Mouse (Mus musculus) neural tube, embryonic 15.5 days (tissue): ENCODE data around the gene Lrp1. TPM values are rescaled to one million over a fixed set of nuclear protein-coding genes. Genes with fewer than 3 reads are reported as not detected.

Source experiments
- ATAC-seq: fragments of 200-750 bp; cut with Nextera tagmentation; 2 replicates; pipeline ENCODE4 v1.8.0; 2017; ENCODE audit warnings: mild to moderate bottlenecking, moderate TSS enrichment, moderate library complexity; ENCODE audit not compliant: low FRiP score
- H3K27ac ChIP-seq: fragments of 300-500 bp; sonication (generic); replicated peaks from 2 replicates; pipeline ENCODE4 v1.5.1; 2015; ENCODE audit warnings: mild to moderate bottlenecking, inconsistent platforms
- H3K27me3 ChIP-seq: fragments of 300-500 bp; sonication (generic); replicated peaks from 2 replicates; pipeline ENCODE4 v1.6.1; 2015; ENCODE audit warnings: inconsistent platforms
- H3K36me3 ChIP-seq: fragments of 300-500 bp; sonication (generic); 2 replicates; pipeline ENCODE4 v1.6.1; 2015; ENCODE audit warnings: inconsistent platforms
- H3K4me1 ChIP-seq: fragments of 300-500 bp; sonication (generic); 2 replicates; pipeline ENCODE4 v1.6.1; 2015; ENCODE audit warnings: inconsistent platforms
- H3K4me2 ChIP-seq: fragments of 300-500 bp; sonication (generic); 2 replicates; pipeline ENCODE4 v1.6.1; 2015; ENCODE audit warnings: inconsistent platforms, mild to moderate bottlenecking, moderate library complexity
- H3K4me3 ChIP-seq: fragments of 300-500 bp; sonication (generic); replicated peaks from 2 replicates; pipeline ENCODE4 v1.5.1; 2015; ENCODE audit warnings: mild to moderate bottlenecking, inconsistent platforms
- H3K9ac ChIP-seq: fragments of 300-500 bp; sonication (generic); replicated peaks from 2 replicates; pipeline ENCODE4 v1.6.1; 2015; ENCODE audit warnings: mild to moderate bottlenecking, inconsistent platforms
- H3K9me3 ChIP-seq: fragments of 300-500 bp; sonication (generic); replicated peaks from 2 replicates; pipeline ENCODE4 v1.6.1; 2016; ENCODE audit warnings: inconsistent platforms
- WGBS: fragments of 180-500 bp; shearing (Covaris S2); methylation state at CpG from one replicate; pipeline ENCODE4 v1.1.7; 2015; ENCODE audit warnings: mixed read lengths; 5-methylcytosine and 5-hydroxymethylcytosine counted together
- polyA plus RNA-seq: library from polyadenylated mRNA; unstranded; fragments of >200 nt; fragmentation: Nextera tagmentation; extraction: Ambion mirVana; gene quantifications from 2 replicates; pipeline ENCODE4 v1.2.1, GENCODE M21; 2015

The Lrp1 gene
- polyA plus RNA-seq, 1 experiment from 2014 or later: 108 TPM

GRCm38 (mm10) chr10:127597311-127597901 lies 23.5 kb downstream of the Lrp1 start:
- H3K9me3 ChIP-seq: no peaks in the 10 kb centered on the region
- H3K27ac ChIP-seq: peak overlapping the region; percentile 54; the same call in 1 of the 2 replicates
- WGBS: 76% methylated on average over 5 of the region's 5 CpGs
- peaks cover 77% of the 10 kb centered on the region for H3K36me3 ChIP-seq
- H3K9ac ChIP-seq: no peak overlapping the region
- H3K4me3 ChIP-seq: no peak overlapping the region
- no peak for ATAC-seq
- H3K27me3 ChIP-seq: no peaks in the 10 kb centered on the region
- no peak overlapping the region for H3K4me2 ChIP-seq
- H3K4me1 ChIP-seq: peaks cover 38% of the 10 kb centered on the region

DNA sequence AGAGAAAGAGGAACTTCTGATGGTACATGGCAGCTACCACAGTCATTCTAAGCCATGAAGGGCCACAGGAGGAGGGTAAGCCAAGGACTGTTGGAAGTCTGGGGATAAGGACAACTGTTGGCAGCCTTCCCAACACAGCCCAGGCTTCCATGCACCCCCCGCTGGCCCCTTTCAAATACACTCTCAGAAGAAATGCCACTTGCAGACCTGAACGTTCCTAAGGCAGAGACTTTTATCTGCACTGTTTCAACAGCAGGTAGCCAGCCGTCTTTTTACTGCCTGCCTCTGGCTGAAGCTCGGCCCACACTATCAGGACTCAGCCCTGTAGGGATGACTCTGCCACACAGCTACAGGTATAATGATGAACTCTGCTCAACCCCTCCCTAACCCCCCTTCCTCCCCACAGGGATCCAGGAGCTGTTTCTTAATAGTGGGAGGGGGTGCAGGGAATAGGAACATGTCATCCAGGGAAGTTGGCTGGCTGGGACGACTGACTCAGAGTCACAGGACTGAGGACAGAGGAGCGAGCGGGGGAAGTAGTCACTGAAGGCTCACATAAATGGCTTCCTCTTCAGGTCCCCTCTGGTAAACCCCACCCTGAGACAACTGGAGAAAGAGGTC lies 24.5 kb downstream of the Lrp1 start:
- Histone ChIP-seq H3K4me2 (no peak overlapping the region), H3K27me3 (no peaks in the 10 kb centered on the region), H3K27ac (peak overlapping the region; percentile 54; the same call in 1 of the 2 replicates), H3K36me3 (peaks cover 77% of the 10 kb centered on the region), H3K9me3 (no peaks in the 10 kb centered on the region), H3K4me1 (peaks cover 46% of the 10 kb centered on the region), H3K9ac (no peak overlapping the region), H3K4me3 (no peak overlapping the region)
- no peak for ATAC-seq
- 41% methylated on average over 7 of the region's 7 CpGs for WGBS

DNA sequence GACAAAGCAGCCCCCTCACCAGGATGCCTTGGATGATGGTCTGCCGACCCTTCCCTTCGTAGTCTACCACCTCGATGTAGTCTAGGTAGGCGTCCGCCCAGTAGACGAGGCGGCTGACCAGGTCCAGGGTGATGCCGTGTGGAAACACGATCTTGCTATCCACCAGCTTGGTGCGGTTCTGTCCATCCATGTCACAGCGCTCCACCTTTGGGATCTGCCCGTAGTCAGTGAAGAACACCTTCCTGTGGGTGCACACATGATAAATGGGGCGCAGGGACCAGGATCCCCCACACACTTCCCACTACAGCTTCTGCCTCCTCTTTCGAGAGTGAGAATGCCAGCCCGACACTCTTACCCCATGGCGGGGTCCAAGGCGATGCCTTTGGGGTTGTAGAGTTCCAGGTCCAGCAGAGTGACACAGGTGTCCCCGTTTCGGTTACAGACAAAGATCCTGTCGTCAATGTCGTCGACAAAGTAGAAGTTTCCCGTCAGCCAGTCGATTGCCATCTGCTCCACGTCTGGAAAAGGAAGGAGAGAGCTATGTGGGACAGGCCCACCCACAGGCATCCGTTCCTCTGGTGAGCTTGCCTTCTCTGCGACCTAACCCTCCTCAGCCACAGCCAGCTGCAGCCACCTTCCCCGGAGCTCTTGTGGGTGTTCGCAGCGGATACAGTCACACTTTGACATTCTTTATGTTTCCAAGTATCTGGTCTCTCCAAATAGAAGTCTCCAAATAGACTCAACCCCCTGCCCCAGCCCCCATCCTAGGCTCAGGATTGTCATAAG lies 25.8 kb downstream of the Lrp1 start:
- WGBS: 89% methylated on average over 30 of the region's 30 CpGs
- H3K4me2 ChIP-seq: no peak overlapping the region
- ATAC-seq: no peak
- no peaks in the 10 kb centered on the region for H3K27me3 ChIP-seq
- no peak overlapping the region for H3K27ac ChIP-seq
- H3K4me1 ChIP-seq: peaks cover 36% of the 10 kb centered on the region
- no peaks in the 10 kb centered on the region for H3K9me3 ChIP-seq
- H3K4me3 ChIP-seq: no peak overlapping the region
- H3K36me3 ChIP-seq: peaks cover 77% of the 10 kb centered on the region
- no peak overlapping the region for H3K9ac ChIP-seq

DNA sequence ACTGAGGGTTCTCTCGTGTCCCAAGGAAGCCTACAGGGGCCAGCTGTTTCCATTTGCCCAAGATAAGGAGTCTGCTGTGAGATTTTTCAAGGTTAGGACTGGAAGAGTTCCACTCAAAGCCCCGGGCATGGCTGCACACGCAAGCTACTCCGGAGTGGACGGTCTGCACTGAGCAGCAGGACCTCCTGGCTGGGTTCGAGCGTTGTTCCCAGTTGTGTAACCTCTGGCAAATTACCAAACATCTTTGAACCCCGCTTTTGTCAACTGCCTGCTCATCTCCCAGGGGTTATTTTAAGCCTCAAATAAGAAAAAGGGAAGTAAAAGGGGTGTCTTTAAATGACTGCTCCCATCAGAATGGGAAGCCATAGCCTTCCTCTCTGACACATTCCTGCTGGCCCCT lies 26.5 kb downstream of the Lrp1 start:
- Histone ChIP-seq H3K36me3 (peaks cover 78% of the 10 kb centered on the region), H3K27me3 (no peaks in the 10 kb centered on the region), H3K27ac (no peak overlapping the region), H3K9ac (no peak overlapping the region), H3K4me1 (peaks cover 32% of the 10 kb centered on the region), H3K9me3 (no peaks in the 10 kb centered on the region), H3K4me3 (no peak overlapping the region), H3K4me2 (no peak overlapping the region)
- WGBS: 88% methylated on average over 8 of the region's 8 CpGs
- ATAC-seq: no peak

DNA sequence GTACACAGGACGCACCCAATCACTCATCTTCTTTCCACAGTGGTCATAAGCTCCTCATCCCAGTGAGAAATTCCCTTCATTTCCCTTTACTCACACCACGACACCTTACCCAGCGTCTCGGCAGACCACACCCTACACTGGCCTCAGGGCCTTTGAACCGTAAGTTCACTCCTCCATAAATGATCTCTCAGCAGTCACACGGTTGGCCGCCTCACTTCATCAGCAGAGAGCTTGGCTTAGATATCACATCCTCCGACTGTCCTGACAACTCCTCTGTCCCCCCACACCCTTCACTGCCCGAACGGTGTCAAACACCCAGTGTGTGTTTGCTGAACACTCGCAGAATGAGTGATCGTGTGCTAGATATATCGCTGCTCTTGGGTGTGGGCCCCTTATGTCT lies 28.1 kb downstream of the Lrp1 start:
- ATAC-seq: no peak
- H3K36me3 ChIP-seq: peaks cover 80% of the 10 kb centered on the region
- H3K9me3 ChIP-seq: no peaks in the 10 kb centered on the region
- no peak overlapping the region for H3K4me2 ChIP-seq
- H3K27me3 ChIP-seq: no peaks in the 10 kb centered on the region
- H3K27ac ChIP-seq: no peak overlapping the region
- 82% methylated on average over 13 of the region's 13 CpGs for WGBS
- H3K9ac ChIP-seq: no peak overlapping the region
- H3K4me1 ChIP-seq: peaks cover 23% of the 10 kb centered on the region
- H3K4me3 ChIP-seq: no peak overlapping the region

GRCm38 (mm10) chr10:127592423-127592822 lies 28.5 kb downstream of the Lrp1 start:
- peaks cover 81% of the 10 kb centered on the region for H3K36me3 ChIP-seq
- H3K4me1 ChIP-seq: peaks cover 21% of the 10 kb centered on the region
- H3K27ac ChIP-seq: no peak overlapping the region
- 93% methylated on average over 7 of the region's 7 CpGs for WGBS
- no peak for ATAC-seq
- H3K9ac ChIP-seq: no peak overlapping the region
- no peak overlapping the region for H3K4me3 ChIP-seq
- no peak overlapping the region for H3K4me2 ChIP-seq
- no peaks in the 10 kb centered on the region for H3K27me3 ChIP-seq
- H3K9me3 ChIP-seq: no peaks in the 10 kb centered on the region

- H3K4me2 ChIP-seq: no peak overlapping the region
- 9% methylated on average over 7 of the region's 7 CpGs for WGBS
- ATAC-seq: peak; percentile 81
- H3K4me1 ChIP-seq: peaks cover 13% of the 10 kb centered on the region
- no peak overlapping the region for H3K9ac ChIP-seq
- peaks cover 88% of the 10 kb centered on the region for H3K36me3 ChIP-seq
- H3K27me3 ChIP-seq: no peaks in the 10 kb centered on the region
- no peak overlapping the region for H3K4me3 ChIP-seq
- H3K27ac ChIP-seq: no peak overlapping the region; the same call in 1 of the 2 replicates
- H3K9me3 ChIP-seq: no peaks in the 10 kb centered on the region
Observed at GRCm38 (mm10) chr10:127591514-127591913, 29.4 kb downstream of the Lrp1 start.

GRCm38 (mm10) chr10:127590831-127591451 lies 30.0 kb downstream of the Lrp1 start:
- H3K9ac ChIP-seq: no peak overlapping the region
- ATAC-seq: no peak
- 72% methylated on average over 7 of the region's 7 CpGs for WGBS
- peaks cover 7% of the 10 kb centered on the region; the same call in 1 of the 2 replicates for H3K4me1 ChIP-seq
- H3K9me3 ChIP-seq: no peaks in the 10 kb centered on the region
- no peak overlapping the region; the same call in 1 of the 2 replicates for H3K27ac ChIP-seq
- no peak overlapping the region for H3K4me3 ChIP-seq
- no peaks in the 10 kb centered on the region for H3K27me3 ChIP-seq
- H3K4me2 ChIP-seq: no peak overlapping the region
- H3K36me3 ChIP-seq: peaks cover 91% of the 10 kb centered on the region

- Histone ChIP-seq H3K27ac (no peak overlapping the region), H3K4me3 (no peak overlapping the region), H3K4me2 (no peak overlapping the region), H3K9ac (no peak overlapping the region), H3K4me1 (peaks cover 7% of the 10 kb centered on the region; the same call in 1 of the 2 replicates), H3K36me3 (peaks cover 94% of the 10 kb centered on the region), H3K9me3 (no peaks in the 10 kb centered on the region), H3K27me3 (no peaks in the 10 kb centered on the region)
- WGBS: 93% methylated on average over 12 of the region's 12 CpGs
- ATAC-seq: no peak
Observed at GRCm38 (mm10) chr10:127590256-127590655, 30.7 kb downstream of the Lrp1 start.

DNA sequence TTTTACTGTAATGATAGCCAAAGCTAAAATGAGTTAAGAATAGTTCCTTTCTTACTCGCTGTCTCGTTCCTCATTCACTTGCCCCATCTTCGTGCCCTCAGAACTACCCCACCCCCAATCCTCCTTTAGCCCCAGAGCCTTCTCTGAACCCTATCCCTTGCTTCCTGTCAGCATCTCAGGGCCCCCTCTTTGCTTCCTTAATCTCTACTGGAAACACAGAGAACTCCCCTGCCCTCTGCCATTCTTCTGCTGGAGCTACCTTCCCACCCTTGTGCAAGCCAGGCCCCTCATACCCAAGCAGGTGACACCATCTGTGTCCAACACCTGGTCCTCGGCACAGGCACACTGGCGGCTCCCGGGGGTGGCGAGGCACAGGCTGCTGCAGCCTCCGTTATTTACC lies 33.2 kb downstream of the Lrp1 start:
- peaks cover 94% of the 10 kb centered on the region for H3K36me3 ChIP-seq
- no peak overlapping the region for H3K9ac ChIP-seq
- H3K27ac ChIP-seq: no peak overlapping the region
- no peak overlapping the region for H3K4me2 ChIP-seq
- peaks cover 7% of the 10 kb centered on the region; the same call in 1 of the 2 replicates for H3K4me1 ChIP-seq
- 88% methylated on average over 8 of the region's 8 CpGs for WGBS
- no peak for ATAC-seq
- no peak overlapping the region for H3K4me3 ChIP-seq
- no peaks in the 10 kb centered on the region for H3K27me3 ChIP-seq
- no peaks in the 10 kb centered on the region for H3K9me3 ChIP-seq

- 79% methylated on average over 4 of the region's 4 CpGs for WGBS
- Histone ChIP-seq H3K9ac (no peak overlapping the region), H3K4me3 (no peak overlapping the region), H3K9me3 (no peaks in the 10 kb centered on the region), H3K4me1 (no peaks in the 10 kb centered on the region), H3K36me3 (peaks cover 94% of the 10 kb centered on the region), H3K4me2 (no peak overlapping the region), H3K27ac (no peak overlapping the region), H3K27me3 (no peaks in the 10 kb centered on the region)
- no peak for ATAC-seq
Observed at GRCm38 (mm10) chr10:127586209-127586608, 34.7 kb downstream of the Lrp1 start.
